Mouse (Mus musculus) adrenal gland, postnatal 25 days (tissue): Measurements from ENCODE around the gene Celsr1. TPM values are rescaled to one million over a fixed set of nuclear protein-coding genes. Genes with fewer than 3 reads are reported as not detected.

Experiments used
- DNase-seq: peaks from one replicate; pipeline ENCODE4 v3.0.0; 2021; ENCODE audit warnings: mixed read lengths
- total RNA-seq: library from RNA; stranded (reverse); gene quantifications from 2 replicates; pipeline ENCODE4 v1.2.3, GENCODE M21; 2021

Gene Celsr1
- total RNA-seq, 1 experiment from 2014 or later = 8.7 TPM

DNA sequence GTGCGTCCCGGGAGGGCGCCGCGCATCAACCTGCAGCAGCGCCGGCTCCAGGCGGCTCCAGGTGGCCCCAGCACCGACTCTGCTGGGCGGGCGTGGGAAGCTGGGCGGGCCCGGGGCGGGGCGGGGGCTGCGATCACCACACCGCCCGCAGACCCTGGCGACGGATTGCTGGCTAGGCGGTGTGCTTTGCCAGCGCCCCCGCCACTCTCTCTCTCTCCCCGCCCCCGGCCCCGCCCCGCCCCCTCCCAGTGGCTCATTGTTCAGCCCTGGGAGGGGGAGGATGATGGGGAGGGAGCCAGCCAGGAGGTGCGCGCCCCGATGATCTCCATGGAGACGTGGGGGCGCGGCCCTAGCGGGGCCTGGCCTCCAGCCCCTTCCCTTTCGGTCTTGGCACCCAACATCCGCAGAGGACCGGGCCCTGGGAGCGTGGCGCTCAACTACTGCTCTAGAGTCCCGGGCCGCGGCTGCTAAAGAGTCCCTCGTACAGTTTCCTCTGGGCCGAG is 495 bp upstream of the Celsr1 start:
- peak; percentile 57 for DNase-seq

DNA sequence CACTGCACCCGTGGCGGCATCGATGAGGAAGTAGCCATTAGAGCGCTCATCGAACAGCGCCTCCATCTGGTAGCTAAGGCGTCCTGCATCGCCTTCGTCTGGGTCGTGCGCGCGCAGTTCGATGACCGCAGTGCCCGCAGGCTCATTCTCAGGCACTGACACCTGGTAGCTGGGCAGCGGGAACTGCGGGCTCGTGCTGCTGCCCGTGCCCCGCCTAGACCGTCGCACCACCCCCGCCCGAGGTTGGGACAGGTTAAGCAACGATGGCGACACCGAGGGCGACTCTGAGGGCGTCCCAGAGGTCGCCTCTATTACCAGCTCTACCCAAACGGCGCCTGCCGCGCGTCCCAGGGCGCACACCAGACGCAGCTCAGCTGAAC is 776 bp downstream of the Celsr1 start:
- peak; percentile 46 for DNase-seq

DNA sequence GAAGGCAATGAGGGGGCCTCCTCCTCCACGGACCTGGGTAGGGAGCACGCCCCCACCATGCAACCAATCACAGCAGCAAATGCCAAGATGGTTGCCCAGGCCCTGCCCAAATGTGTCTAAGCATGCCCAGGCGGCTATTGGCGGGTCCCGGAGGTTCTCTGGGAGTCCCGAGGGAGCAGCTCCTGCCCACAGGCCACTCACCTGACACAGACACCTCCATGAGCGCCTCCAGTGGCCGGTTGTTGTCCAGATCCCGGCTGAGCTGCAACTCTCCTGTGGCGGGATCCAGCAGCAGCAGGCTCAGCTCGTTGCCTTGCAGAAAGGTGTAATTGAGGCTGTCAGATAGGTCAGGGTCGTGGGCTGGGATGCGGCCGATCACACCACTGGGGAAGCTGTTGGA is 3.6 kb downstream of the Celsr1 start:
- DNase-seq = no peak

DNA sequence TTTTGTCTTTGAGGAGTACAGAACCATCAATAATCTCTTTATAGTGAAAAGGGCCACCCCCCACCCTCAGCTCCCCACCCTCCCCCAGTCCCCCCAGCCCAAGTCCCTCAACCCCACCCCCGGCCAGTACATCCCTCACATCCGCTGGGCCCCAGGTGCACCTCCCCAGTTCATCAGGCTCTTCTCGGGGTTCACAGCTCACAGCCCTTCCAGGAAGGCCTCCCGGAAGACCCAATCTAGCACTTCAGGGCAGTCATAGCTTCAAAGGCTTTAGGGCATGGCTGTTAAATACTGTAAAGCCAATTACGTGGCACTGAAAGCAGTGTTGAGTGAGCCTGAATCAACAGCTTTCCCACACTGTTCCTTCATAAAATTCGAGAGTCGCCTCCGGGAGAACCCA is 5.7 kb downstream of the Celsr1 start:
- DNase-seq = no peak

DNA sequence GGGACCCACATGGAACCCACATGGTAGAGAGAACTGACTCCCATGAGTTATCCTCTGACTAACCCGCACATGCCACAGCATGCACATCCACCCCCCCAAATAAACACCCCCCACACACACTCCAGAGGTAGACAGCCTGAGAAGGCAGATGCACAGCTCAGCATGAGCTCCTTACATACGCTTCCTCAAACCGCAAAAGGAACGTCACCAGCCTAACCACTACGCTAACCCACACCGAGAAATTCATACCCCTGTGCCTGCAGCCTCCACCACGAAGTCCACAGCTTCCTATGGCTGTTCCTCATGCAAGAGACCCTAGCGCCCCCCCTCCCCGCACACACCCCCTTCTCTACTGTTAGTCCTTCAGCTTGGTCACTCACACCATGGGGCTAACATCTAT is 11.6 kb downstream of the Celsr1 start:
- no peak for DNase-seq

DNA sequence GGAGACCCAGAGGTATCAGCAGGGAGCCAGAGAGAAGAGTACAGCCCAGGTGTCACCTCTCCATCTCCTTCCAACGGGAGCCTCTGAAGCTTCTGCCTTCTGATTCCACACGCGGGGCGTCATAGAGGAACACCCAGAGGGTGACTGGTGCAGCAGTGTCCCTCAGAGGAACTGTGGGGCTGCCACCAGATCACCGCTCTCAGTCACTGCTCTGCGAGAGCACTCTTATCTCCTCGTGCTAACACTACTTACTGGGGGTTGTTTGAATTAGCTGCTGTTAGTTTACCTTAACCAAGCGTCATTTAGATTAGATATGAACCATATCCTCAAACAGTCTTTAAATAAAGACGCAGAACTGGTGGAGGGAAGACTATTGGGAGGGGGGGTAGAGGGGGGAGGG is 12.3 kb downstream of the Celsr1 start:
- no peak for DNase-seq

DNA sequence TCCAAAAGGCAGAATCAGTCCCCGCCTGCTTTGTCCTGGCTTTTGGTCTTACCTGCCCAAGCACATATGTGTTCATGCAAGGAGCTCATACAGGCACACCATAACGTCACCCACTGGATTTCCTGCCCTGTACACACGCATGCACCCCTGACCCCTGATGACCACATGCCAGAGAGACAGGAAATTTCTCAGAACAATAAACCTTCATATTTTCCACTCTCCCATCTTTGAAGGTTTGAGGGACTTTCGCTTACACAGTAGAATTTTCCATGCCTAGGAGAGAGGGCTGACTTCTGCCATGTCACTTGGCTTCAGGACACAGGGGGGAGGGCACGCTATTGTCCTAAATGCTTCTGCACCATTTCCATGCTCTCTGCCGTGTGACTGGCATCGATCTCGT is 13.6 kb downstream of the Celsr1 start:
- no peak for DNase-seq

DNA sequence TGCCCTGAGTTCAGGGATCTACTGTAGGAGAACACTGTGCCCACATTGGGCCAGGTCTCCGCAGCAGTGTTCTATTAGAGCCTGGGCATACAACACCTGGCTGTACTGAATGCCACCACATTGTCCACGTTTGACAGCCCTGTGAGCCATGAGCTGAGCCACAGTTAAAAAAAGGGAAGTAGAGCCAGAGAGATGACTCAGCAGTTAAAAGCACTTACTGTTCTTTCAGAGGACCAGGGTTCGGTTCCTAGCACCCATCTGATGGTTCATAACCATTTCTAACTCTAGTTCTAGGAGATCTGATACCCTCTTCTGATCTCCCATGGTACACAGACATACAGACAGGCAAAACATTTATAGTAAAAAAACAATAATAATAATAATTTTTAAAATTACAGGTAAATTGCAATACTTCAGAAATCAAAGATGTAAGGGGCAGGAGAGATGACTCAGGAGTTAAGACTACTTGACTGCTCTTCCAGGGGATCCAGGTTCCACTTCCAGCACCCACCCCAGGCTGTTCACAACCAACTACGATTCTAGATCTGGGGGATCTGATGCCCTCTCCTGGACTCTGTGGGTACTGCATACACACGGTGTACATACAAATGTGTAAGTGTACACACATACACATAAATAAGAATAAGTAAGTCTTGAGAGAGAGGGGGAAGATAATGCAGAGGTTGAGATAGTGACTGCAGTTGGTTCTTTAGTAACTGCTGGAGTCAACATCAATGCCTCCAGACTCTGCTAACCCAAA is 14.6 kb downstream of the Celsr1 start:
- DNase-seq = no peak

DNA sequence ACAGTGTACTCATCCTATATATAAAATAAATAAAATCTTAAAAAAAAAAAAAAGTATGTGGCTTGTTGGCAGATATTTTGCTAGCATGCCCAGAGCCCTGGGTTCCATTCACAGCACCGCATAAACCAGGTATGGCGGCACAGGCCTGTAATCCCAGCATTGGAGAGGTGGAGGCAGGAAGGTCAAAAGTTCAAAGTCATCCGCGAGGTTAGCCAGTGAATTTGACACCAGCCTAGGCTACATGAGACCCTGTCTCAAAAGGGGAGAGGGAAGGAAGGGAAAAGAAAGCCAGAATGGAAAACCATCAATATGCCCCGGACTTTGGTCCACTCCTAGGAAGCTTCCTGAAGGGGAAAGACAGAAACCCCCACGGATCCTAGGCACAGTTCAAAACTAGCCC is 16.2 kb downstream of the Celsr1 start:
- DNase-seq = no peak

DNA sequence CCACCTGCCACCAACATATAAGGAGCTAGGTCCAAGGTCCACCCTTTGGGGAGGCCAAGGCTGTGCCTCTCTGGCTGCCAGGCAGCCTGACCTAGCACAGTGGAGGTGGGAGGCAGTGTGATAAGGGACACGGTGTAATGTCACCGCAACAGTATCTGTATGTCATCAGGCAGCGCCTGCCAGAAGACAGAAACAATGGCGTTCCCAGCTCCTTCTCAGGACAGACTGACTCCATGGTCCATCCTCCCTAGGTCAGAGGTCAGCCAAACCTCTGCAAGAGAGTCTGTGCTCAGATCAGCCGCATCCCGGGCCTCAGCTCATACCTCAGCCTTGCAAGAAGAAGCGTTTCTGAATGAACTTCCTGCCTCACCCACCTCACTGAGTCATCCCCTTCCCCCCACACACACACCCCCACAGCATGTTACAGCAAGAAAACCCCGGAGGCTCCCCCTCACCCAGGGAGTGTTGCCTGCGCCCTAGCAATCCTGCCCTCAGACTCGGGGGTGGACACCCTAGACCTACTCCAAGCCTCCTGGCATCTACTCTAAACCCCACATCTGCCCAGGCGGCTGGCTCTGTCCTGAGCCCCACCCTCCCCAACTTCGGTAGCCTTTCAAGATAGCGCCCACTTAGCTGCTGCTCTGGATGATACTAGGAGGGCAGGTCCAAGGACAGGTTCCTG is 17.6 kb downstream of the Celsr1 start:
- DNase-seq = no peak

DNA sequence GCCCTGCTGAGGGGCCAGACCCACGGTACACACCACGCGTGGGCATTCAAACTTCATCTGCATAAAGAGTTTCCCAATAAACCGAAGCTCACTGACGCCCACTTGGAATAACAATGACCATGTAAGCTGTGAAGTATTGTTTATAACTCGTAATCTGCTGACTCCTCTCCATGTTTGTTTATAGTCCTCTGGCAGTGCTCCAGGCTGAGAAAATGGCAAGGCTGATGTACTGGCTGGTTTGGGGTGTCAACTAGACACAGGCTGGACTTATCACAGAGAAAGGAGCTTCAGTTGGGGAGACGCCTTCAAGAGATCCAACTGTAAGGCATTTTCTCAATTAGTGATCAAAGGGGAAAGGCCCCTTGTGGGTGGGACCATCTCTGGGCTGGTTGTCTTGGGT is 18.6 kb downstream of the Celsr1 start:
- peak; percentile 56 for DNase-seq

DNA sequence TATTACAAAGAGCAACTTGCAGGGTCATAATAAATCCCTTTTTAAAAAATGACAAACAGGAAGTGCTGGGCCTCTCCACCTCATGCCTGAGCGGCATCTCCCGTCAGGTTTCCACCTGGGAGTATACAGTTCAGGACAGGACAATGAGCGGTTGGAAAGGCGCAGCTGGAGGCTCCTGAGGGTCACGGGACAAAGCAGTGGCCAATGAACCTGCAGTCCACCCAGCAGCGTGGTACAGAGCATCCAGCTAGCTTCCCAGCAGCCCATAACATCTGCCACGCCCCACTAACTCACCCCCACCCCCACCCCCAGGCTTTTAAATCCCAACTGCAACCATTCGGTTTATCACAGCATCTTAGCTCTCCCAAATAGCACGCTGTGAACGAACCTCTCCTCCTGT is 19.9 kb downstream of the Celsr1 start:
- no peak for DNase-seq

DNA sequence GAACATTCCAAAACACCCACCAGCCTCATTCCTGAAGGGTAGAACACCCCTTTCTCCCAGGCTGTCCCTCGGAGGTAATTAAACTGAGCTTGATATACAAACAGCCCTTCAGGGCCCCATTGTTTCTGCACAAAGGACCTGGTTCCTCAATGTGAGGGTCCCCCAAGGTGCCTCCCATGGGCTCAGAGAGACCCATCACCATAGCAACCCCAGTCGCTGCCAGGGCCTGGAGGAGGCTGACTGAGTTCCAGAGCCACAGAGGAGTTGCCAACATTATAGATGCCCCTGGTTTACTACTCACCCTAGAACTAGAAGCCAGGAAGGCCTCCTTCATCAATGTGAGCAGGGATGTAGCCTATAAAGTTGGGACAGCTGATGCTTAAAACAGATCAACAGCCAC is 20.4 kb downstream of the Celsr1 start:
- no peak for DNase-seq

DNA sequence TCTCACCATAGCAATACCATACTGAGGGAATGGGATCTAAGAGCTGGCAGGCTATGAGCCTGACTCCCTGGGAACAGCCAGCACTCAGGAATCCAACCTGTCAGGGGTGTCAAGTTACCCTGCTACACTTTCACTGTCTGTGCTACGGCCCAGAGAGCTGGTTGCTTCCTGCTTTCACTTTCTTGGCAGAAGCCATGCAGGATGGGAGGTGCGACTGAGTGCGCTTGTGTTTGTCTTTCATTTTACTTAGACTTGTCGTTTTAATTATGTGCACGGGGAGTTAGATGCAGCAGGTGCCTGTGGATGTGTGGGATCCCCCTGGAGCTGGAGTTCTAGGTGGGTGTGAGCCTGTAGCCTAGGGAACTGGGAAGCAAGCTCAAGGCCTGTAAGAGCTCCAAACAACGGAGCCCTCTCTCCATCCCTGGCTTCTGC is 25.9 kb downstream of the Celsr1 start:
- DNase-seq = no peak

DNA sequence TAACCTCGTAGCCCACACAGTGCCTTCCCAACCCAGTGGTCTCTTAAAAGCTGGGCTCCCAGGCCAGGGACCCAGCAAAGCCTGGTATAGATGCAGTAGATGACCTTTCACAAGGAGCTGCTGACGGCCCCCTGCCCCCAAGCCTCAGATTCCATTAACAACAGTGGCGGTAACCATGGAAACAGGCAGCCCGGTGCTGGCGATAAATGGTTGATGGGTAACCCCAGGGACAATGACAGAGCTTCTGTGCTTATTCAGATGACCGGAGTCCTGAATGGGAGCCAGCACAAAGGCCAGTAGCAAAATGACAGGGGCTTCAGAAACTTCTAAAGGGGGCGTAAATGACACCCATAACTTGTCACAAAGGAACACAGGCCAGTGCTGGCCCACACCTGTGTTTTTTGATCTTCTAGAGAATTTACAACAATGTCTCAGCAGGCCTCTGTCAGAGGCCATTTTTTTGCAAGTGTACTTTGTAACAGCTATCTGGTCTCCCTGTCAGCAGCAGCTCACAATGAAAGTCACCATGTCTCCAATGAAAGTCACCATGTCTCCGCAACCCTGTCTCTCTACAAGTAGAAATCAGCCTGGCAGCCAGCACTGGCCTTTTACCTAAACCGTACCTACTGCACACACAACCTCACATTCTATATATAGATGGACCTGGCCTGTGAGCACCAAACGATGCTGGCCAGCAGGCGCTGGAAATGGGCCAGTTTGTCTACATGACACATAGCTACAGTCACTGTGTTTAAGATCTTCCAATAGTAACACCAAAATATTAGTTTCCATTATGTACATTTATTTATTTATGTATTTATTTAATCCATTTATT is 27.7 kb downstream of the Celsr1 start:
- DNase-seq = no peak

DNA sequence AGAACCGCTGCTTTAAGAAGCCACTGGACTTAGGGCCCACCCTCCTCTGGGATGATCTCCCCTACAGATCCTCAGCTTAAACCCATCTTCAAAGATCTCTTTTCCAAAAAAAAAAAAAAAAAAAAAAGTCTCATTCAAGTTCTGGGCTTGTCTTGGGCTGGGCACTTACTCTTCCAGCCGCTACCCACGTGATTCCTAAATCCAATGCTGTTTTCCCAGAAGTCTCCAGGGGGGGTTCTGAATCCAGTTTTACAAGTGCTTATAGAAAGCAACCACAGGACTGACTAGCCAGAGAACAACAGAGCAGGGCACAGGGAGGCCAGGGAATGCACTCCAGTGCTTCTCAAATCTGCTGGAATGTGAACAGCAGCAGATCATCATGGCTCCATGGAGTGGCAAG is 29.5 kb downstream of the Celsr1 start:
- no peak for DNase-seq

DNA sequence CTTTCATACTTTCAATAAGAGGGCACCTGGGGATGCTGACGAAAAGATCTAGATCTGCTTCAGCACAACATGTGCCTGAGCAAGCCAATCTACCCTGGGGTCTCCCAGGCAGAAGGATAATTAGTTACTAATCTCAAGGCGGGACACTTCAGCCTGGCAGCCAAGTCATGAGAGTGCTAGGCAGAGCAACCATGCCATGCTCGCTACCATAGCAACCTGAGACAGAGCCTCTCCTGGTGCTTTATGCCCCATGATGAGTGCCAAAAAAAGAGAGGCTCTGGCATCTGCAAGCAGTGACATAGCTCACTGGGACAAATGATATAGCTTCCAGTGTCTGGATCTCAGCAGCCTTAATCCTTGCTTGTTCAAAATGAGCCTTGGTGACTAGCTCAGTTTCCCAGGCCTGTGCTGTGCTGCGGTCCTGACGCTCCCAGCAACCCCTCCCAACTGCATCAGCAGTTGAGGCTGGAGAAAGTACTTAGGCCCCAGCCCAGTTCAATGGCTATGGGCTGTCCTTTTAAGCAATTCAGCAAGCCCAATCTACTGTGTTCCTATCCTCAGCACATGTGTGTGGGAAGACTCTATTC is 32.8 kb downstream of the Celsr1 start:
- DNase-seq = no peak

DNA sequence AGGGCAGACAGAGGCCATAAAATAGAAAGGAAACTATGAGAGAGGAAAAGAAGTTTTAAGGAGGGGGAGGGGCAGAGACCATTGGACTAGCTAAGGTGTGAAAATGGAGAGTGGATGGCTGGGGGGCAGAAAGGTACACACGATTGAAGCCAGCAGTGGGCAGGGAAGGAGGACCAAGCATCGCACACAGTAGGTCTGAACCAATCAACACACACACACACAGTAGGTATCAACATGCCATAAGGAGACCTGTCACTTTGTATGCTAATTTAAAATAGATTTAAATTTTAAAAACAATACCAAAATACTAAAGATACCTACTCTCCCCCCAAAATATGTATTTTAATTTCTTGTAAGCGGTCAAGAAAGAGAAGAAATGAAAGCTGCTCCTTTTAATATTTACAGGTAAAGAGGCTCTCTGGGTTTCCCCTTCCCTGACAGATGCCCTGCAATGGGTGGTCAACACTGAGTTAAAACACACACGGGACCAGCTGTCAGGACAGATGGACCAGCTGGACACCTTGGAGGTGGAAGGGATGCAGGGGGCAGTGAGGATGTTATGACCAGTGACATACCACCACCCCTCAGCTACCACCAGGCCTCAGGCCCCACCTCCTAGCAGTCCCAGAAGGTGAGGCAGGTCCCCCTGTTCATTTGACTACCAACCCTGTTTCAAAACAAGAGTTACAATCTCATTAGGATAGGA is 34.9 kb downstream of the Celsr1 start:
- DNase-seq = no peak

DNA sequence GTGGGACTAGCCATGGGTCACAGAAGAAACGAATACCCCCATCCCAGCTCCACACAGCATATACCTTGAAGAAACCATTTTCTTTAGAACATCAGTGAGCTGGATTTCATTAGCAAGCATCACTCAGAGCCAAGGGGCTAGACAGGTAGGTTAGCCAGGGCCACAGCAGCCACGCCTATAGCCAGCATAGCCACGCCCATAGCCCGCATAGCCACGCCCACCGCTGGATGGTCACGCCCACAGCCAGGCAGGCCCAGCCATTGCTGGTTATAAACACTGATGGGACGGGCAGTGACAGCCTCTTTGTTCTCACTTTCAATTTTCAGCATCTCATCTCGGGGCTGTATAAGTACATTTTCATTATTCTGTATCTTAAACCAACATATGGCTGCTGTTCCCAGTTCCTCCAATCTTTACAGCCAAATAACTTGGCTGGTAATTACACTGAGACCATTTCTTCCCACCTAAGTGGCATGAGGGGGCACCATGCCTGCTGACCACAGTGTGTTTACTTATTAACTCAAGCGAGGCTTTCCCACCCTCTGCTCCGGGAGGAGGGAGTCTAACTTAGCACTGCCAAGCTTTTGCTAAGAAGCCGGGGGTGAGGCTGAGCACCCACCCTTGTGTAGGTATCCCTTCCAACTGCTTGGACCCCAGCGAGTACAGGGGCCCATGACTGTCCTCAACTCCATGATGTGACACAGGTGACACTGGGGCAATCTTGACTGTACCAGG is 37.4 kb downstream of the Celsr1 start:
- no peak for DNase-seq

DNA sequence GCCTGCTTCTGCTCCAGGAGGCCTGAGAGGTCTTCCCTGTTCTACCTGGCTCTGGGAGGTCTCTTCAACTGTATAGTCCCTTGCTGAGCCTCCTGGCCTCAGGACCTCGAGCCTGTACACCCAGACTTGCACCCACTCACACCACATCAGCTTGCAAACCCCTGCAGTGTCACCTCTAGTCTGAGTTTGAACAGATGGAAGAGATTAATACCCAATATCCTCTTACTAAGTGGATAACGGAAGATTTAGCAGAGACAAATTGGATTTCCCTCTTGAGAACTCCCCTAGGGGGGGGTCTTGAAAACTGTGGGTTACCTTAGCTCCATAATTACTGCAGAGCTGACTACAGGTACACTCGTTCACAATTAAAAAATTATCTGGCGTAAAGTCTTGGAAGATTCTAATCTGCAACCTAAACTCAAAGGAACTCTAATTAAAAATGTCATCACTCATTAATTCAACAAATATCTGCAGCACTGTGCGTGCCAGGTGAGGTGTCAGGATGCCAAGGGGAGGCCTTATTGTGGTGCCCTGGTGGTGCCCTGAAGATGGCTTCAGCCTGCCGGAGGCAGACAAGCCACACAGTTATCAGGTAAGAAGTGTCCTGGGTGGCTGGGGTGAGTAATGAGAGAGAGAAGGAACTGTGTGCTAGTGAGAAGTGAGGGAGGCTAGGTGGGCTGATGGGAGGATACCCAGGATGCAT is 38.5 kb downstream of the Celsr1 start:
- no peak for DNase-seq
